In genomic region chr1:166253898-166254894, GRCm38 (mm10) we compare ENCODE assay signal across 8 mouse cellular contexts. TPM values are rescaled to one million over a fixed set of nuclear protein-coding genes. Genes with fewer than 3 reads are reported as not detected.
DNase-seq lines count a peak whose midpoint lies in the region; ATAC-seq lines count a peak whose summit lies in the region.

TSS of gene Ildr2 (plus strand) at chr1:166254139.

- WGBS in intestine, embryonic 14.5 days: 1% methylated on average over 72 of the region's 72 CpGs

- peak; percentile 59 to 75 for DNase-seq in adrenal gland, adult 18-20 months (ENCODE audit: low spot score in 2 of 2)
- peak; percentile 52 to 58 for DNase-seq in cerebellum, postnatal 36 days
- peak; percentile 47 for DNase-seq in gastrocnemius, postnatal 25 days
- DNase-seq in intestine, embryonic 14.5 days (ENCODE audit: low spot score): peak; percentile 73
- peak; percentile 69 to 73 for DNase-seq in left cerebral cortex, postnatal 25 days (ENCODE audit: low spot score in 2 of 2)
- peak; percentile 64 for DNase-seq in right cerebral cortex, postnatal 14 days
- no peak for DNase-seq in B cell, adult 2 months

- intact Hi-C loops in left cerebral cortex, postnatal 25 days (cut with DNase I): loop anchor here (2.0 to 5.0 kb wide), 2 partner anchors 45 to 92 kb away; no protein-coding TSS in a partner anchor

- peak within 1 kb of the TSS; percentile 92 for H3K4me2 ChIP-seq in intestine, embryonic 14.5 days (ENCODE audit: low read length)

- peaks cover 42% of the 10 kb centered on the region for H3K27me3 ChIP-seq in intestine, embryonic 14.5 days (replicated peaks; ENCODE audit: control insufficient read depth, insufficient read depth, low read length)
- H3K27me3 ChIP-seq in megakaryocyte, embryonic 14.5 days (replicated peaks): peaks cover 65% of the 10 kb centered on the region

- no peak within 1 kb of the TSS for H3K27ac ChIP-seq in intestine, embryonic 14.5 days (ENCODE audit: low read depth)

- H3K4me1 ChIP-seq in intestine, embryonic 14.5 days (replicated peaks; ENCODE audit: control insufficient read depth, insufficient read depth, low read length): peaks cover 5% of the 10 kb centered on the region; the same call in 1 of the 2 replicates
- peaks cover 10% of the 10 kb centered on the region for H3K4me1 ChIP-seq in megakaryocyte, embryonic 14.5 days

- peak within 1 kb of the TSS; percentile 32 for H3K9ac ChIP-seq in intestine, embryonic 14.5 days (ENCODE audit: low read length)

- peak; percentile 72 for ATAC-seq in intestine, embryonic 14.5 days (replicated peaks; ENCODE audit: low FRiP score, low TSS enrichment, low read depth)

- H3K36me3 ChIP-seq in intestine, embryonic 14.5 days (ENCODE audit: control insufficient read depth, insufficient read depth, low read length): no peaks in the 10 kb centered on the region
- no peaks in the 10 kb centered on the region for H3K36me3 ChIP-seq in megakaryocyte, embryonic 14.5 days (replicated peaks; ENCODE audit: low read length)

- H3K9me3 ChIP-seq in intestine, embryonic 14.5 days (ENCODE audit: control insufficient read depth, low read length): no peaks in the 10 kb centered on the region
- H3K9me3 ChIP-seq in megakaryocyte, embryonic 14.5 days: no peaks in the 10 kb centered on the region

- H3K4me3 ChIP-seq in intestine, embryonic 14.5 days (ENCODE audit: low read depth, low read length): peak within 1 kb of the TSS; percentile 44
- peak within 1 kb of the TSS; percentile 83 for H3K4me3 ChIP-seq in megakaryocyte, embryonic 14.5 days (replicated peaks)

RNA-seq across cellular contexts. Expression of gene Ildr2, which starts in this region (rescaled TPM):
- total RNA-seq in adrenal gland, adult 18-20 months (2021): 1 to 10 TPM; 4.1 to 7.5 TPM
- 1 to 10 TPM; 1.4 to 3.1 TPM for total RNA-seq in gastrocnemius, postnatal 25 days (2021)
- polyA plus RNA-seq in intestine, embryonic 14.5 days (2014; fragmentation: Nextera tagmentation; extraction: Ambion mirVana): 0.60 and 1.0 TPM in 2 replicates
- total RNA-seq in left cerebral cortex, postnatal 25 days (2021): 100 to 1,000 TPM; 115 to 128 TPM
- polyA plus RNA-seq in megakaryocyte, embryonic 14.5 days (2012; ENCODE audit: insufficient read depth, low replicate concordance): not detected in 2 replicates

Comparison
In these comparisons a context has a peak if more than half of its experiments do, and no peak if none do; other contexts are left out.
1. RNA of gene Ildr2 (total RNA-seq): 115 to 128 TPM in left cerebral cortex, postnatal 25 days; 4.1 to 7.5 TPM in adrenal gland, adult 18-20 months and 1.4 to 3.1 TPM in gastrocnemius, postnatal 25 days; every median in the first group is over 10 times any median in the second.
2. DNase-seq: peak in adrenal gland, adult 18-20 months (2 of 2), cerebellum, postnatal 36 days (2 of 2), gastrocnemius, postnatal 25 days (single experiment), intestine, embryonic 14.5 days (single experiment), left cerebral cortex, postnatal 25 days (2 of 2) and right cerebral cortex, postnatal 14 days (single experiment); none in B cell, adult 2 months (0 of 2).